Mouse (Mus musculus) neural tube, embryonic 14.5 days (tissue): ENCODE data around the gene Mdh2. TPM values are rescaled to one million over a fixed set of nuclear protein-coding genes. Genes with fewer than 3 reads are reported as not detected.

Source experiments
- ATAC-seq: fragments of 200-750 bp; cut with Nextera tagmentation; 2 replicates; pipeline ENCODE4 v1.8.0; 2017; ENCODE audit warnings: low read depth, mild to moderate bottlenecking, moderate TSS enrichment, moderate library complexity
- H3K27ac ChIP-seq: fragments of 300-500 bp; sonication (generic); 2 replicates; pipeline ENCODE4 v1.5.1; 2014; ENCODE audit warnings: low read depth, mild to moderate bottlenecking, control low read depth, low read length, moderate library complexity, mixed read lengths
- H3K27me3 ChIP-seq: fragments of 300-500 bp; sonication (generic); 2 replicates; pipeline ENCODE4 v1.6.1; 2014; ENCODE audit warnings: low read length; ENCODE audit not compliant: control insufficient read depth, insufficient read depth
- H3K36me3 ChIP-seq: fragments of 300-500 bp; sonication (generic); 2 replicates; pipeline ENCODE4 v1.6.1; 2014; ENCODE audit warnings: low read length, mixed read lengths; ENCODE audit not compliant: control insufficient read depth, insufficient read depth
- H3K4me1 ChIP-seq: fragments of 300-500 bp; sonication (generic); 2 replicates; pipeline ENCODE4 v1.6.1; 2014; ENCODE audit warnings: low read length; ENCODE audit not compliant: control insufficient read depth, insufficient read depth
- H3K4me2 ChIP-seq: fragments of 300-500 bp; sonication (generic); 2 replicates; pipeline ENCODE4 v1.6.1; 2014; ENCODE audit warnings: mild to moderate bottlenecking, low read depth, low read length, control low read depth
- H3K4me3 ChIP-seq: fragments of 300-500 bp; sonication (generic); 2 replicates; pipeline ENCODE4 v1.5.1; 2014; ENCODE audit warnings: low read depth, low read length, control low read depth, mixed read lengths
- H3K9ac ChIP-seq: fragments of 300-500 bp; sonication (generic); replicated peaks from 2 replicates; pipeline ENCODE4 v1.6.1; 2014; ENCODE audit warnings: low read depth, mild to moderate bottlenecking, control low read depth, low read length, mixed read lengths
- H3K9me3 ChIP-seq: fragments of 300-500 bp; sonication (generic); 2 replicates; pipeline ENCODE4 v1.6.1; 2016; ENCODE audit warnings: low read length; ENCODE audit not compliant: control insufficient read depth
- WGBS: fragments of 180-500 bp; shearing (Covaris S2); extraction: QIAGEN DNeasy Blood & Tissue Kit; methylation state at CpG from one replicate; pipeline ENCODE4 v1.1.7; 2014; 5-methylcytosine and 5-hydroxymethylcytosine counted together
- microRNA-seq: library from miRNA; unstranded; fragments of <30 nt; microRNA quantifications from one replicate; pipeline ENCODE4, GENCODE M21; 2016
- polyA plus RNA-seq: library from polyadenylated mRNA; unstranded; fragments of >200 nt; fragmentation: Nextera tagmentation; extraction: Ambion mirVana; gene quantifications from 2 replicates; pipeline ENCODE4 v1.2.1, GENCODE M21; 2014

Mdh2 gene
- polyA plus RNA-seq, 1 experiment from 2014 or later = 694 TPM

DNA sequence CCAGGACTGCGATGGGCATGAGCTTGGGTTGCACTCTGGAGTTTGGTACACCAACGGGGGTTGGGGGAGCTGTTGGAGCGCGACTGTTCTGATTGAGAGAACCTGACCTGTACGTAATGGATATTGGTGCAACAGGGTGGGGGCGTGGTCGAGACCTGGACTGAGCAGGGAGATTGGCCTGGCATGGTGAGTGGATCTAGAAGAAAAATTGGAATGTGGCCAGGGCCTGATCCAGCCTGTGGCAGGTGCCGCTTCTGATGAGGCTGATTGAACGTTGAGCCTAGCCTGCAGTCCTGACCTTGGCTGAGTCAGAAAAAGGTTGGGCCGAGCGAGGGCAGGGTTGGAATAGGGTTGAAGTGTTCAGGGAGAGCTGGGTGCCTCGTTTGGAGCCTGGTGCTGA is 57.7 kb downstream of the Mdh2 start:
- H3K36me3 ChIP-seq = peaks cover 5% of the 10 kb centered on the region
- no peak overlapping the region for H3K4me3 ChIP-seq
- no peaks in the 10 kb centered on the region for H3K9me3 ChIP-seq
- H3K27ac ChIP-seq = 0 out of 2 replicates have a peak overlapping the region, but pooled peaks have one; percentile 52
- H3K9ac ChIP-seq = no peak overlapping the region
- H3K27me3 ChIP-seq = no peaks in the 10 kb centered on the region
- peak; percentile 12; the same call in 1 of the 2 replicates for ATAC-seq
- peaks cover 6% of the 10 kb centered on the region for H3K4me1 ChIP-seq
- WGBS = 20% methylated on average over 12 of the region's 12 CpGs
- peak overlapping the region; percentile 49; the same call in 1 of the 2 replicates for H3K4me2 ChIP-seq

Small RNAs within 50 kb of the gene (microRNA-seq; reads per million reads assigned to microRNA genes)
- gene Gm23268 (not detected), gene Mir7034 (not detected)

Other genes starting within 250 kb of the Mdh2 start
- gene Hip1, start 233.4 kb upstream of the Mdh2 start, polyA plus RNA-seq = 49.0 and 52.4 TPM in 2 replicates
- not detected in 2 replicates for gene Ccl26, start 214.9 kb upstream of the Mdh2 start, polyA plus RNA-seq
- 3.7 TPM in 1 of 2 replicates, not detected in the other for gene Ccl24, start 205.4 kb upstream of the Mdh2 start, polyA plus RNA-seq
- 90.9 and 111 TPM in 2 replicates for gene Rhbdd2, start 145.9 kb upstream of the Mdh2 start, polyA plus RNA-seq
- 70.9 and 80.5 TPM in 2 replicates for gene Por, start 108.4 kb upstream of the Mdh2 start, polyA plus RNA-seq
- gene Tmem120a, start 34.0 kb upstream of the Mdh2 start, polyA plus RNA-seq = 76.3 and 82.0 TPM in 2 replicates
- gene Styxl1, start 95 bp upstream of the Mdh2 start, polyA plus RNA-seq = 0.76 TPM in 1 of 2 replicates, not detected in the other
- gene Srrm3, start 28.4 kb downstream of the Mdh2 start, polyA plus RNA-seq = 61.0 and 65.9 TPM in 2 replicates
- 7.8 and 11.4 TPM in 2 replicates for gene Hspb1, start 109.4 kb downstream of the Mdh2 start, polyA plus RNA-seq
- 419 and 431 TPM in 2 replicates for gene Ywhag, start 156.1 kb downstream of the Mdh2 start, polyA plus RNA-seq
- gene Ssc4d, start 196.1 kb downstream of the Mdh2 start, polyA plus RNA-seq = 1.0 and 1.4 TPM in 2 replicates
- 0.29 TPM in 1 of 2 replicates, not detected in the other for gene Zp3, start 201.6 kb downstream of the Mdh2 start, polyA plus RNA-seq
- 18.9 and 23.3 TPM in 2 replicates for gene Dtx2, start 216.3 kb downstream of the Mdh2 start, polyA plus RNA-seq